14 mouse cellular contexts compared by ENCODE assay signal in genomic region chr5:27408854-27409253, GRCm38 (mm10).
"Had no signal": no experiment of that assay in that cellular context is flagged by ENCODE, and none has a peak within 500 bp of the region (broad histone marks: within the 10 kb centered on the region; RNA-seq: fewer than 3 reads in every experiment).

No protein-coding gene starts in this region.

- H3K9ac ChIP-seq: kidney, embryonic 15.5 days; limb, embryonic 13.5 days; liver, embryonic 14.5 days; neural tube, embryonic 15.5 days had no signal

- H3K27ac ChIP-seq: kidney, embryonic 15.5 days; limb, embryonic 13.5 days; liver, embryonic 14.5 days; neural tube, embryonic 15.5 days; stomach, postnatal 0 days had no signal

- H3K4me1 ChIP-seq: kidney, embryonic 15.5 days; limb, embryonic 13.5 days; neural tube, embryonic 15.5 days had no signal

- DNase-seq: kidney, adult 2 months; kidney, postnatal 14 days; layer of hippocampus, adult 9-11 months; layer of hippocampus, postnatal 36 days; lung, adult 18-20 months; right cerebral cortex, adult 18-20 months; right cerebral cortex, postnatal 25 days; thymus, postnatal 14 days had no signal

- H3K27me3 ChIP-seq: kidney, embryonic 15.5 days; limb, embryonic 13.5 days; neural tube, embryonic 15.5 days had no signal

- H3K36me3 ChIP-seq: kidney, embryonic 15.5 days; limb, embryonic 13.5 days; neural tube, embryonic 15.5 days had no signal

- H3K4me3 ChIP-seq: kidney, embryonic 15.5 days; limb, embryonic 13.5 days; myocyte; neural tube, embryonic 15.5 days had no signal

- H3K9me3 ChIP-seq: kidney, embryonic 15.5 days; neural tube, embryonic 15.5 days had no signal

- H3K4me2 ChIP-seq: kidney, embryonic 15.5 days; limb, embryonic 13.5 days; neural tube, embryonic 15.5 days had no signal
